Mouse (Mus musculus) left cerebral cortex, postnatal 36 days (tissue): ENCODE data around the gene Nr1d1. TPM values are rescaled to one million over a fixed set of nuclear protein-coding genes. Genes with fewer than 3 reads are reported as not detected.
"Not testable (repeated sequence)": the region's sequence is repeated elsewhere in the genome, so short reads cannot be mapped to it uniquely, and the experiment has no call there.

Experiments
- DNase-seq, 2 experiments: peaks; one replicate each; pipeline ENCODE4 v3.0.0; 2021 to 2022; ENCODE audit warnings: low spot score in 2 of 2, mixed read lengths in 1 of 2
- intact Hi-C: fragments of 180-260 bp; cut with DNase I; formaldehyde crosslinking; loops from one replicate; pipeline ENCODE4 v1.15.1; 2025
- total RNA-seq, 2 experiments: library from RNA; stranded (reverse); gene quantifications; 2 replicates each; pipeline ENCODE4 v1.2.3; 2021

The Nr1d1 gene
- total RNA-seq, 2 experiments from 2014 or later, result 117 to 141 TPM

- intact Hi-C loops, result no loop called here
- DNase-seq, result peak in 1 of 2 experiments; percentile 47
Observed at GRCm38 (mm10) chr11:98743655-98744345, 31.3 kb downstream of the Nr1d1 start.

DNA sequence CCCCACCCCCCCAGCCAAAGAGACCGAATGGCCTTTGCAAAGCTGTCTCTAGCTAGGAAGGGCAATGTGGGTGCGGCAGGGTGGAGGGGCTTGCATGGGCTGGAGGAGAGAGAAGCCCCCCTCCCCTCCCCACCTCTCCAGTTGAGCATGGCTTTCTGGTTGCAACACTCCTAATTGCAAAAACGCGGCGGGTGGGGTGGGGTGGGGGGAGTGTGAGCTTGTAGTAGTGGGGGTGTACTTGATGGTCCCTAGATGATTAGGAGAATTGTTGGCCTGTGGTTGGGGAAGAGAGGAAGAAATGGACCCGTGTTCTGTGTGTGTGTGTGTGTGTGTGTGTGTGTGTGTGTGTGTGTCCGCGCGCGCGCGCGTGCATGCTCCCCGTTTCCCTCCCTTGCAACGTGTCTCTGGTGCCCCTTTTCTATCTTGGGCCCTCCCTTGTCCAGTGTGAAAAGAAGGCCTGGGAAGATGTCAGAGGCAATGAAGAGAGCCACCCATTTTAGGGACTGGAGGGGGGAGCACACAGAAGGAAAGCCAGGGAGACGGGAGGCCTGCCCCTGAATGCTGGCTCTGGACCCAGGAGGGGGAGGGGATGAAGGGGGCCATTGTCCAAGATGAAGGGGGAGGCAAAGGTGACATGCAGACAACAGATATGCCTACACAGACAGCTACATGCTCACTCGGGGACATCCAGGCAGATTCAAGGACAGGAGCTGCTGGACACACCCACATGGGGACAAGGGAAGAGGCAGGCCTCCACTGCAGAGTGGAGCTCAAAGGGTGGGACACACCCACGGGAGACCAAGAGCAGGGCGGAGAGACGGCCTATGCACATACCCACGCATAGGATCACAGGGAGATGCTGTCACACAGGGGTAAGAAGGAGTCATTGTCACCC, 32.5 kb downstream of the Nr1d1 start:
- intact Hi-C loops, result no loop called here
- DNase-seq, result peak; percentile 63 to 67

- DNase-seq, result peak; percentile 74 to 84
- intact Hi-C loops, result loop anchor here (2.0 kb wide), 1 partner anchor 45 kb away; no protein-coding TSS in a partner anchor
Observed at GRCm38 (mm10) chr11:98741622-98742396, 33.3 kb downstream of the Nr1d1 start.

DNA sequence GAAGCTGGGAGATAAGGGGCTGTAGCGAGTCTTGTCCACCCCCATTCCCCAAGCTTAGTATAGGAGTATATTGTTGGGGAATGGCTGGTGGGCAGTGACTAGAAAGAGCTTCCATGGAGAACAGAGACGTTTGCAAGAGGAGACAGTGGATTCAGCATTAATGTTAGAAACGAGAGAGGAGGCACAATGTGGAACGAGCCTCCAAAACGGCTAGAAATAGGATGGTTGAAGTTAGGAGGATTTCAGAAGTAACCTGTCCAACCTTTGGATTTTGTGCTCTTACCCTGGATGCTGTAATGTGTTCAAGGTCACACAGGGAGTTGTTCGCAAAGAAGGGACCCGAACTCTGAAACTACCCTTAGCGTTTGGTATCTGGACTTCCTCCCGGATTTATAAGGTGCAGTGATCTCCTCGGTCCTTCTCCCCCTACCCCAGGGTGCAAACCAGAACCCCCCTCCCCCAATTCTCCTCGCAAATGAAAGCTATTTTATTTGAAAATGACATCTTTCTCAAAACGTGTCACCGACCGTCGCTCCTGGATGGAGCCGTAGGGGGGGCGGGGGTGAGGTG, 34.0 kb downstream of the Nr1d1 start:
- intact Hi-C loops, result loop anchor here (2.0 kb wide), 1 partner anchor 46 kb away; no protein-coding TSS in a partner anchor
- peak in 1 of 2 experiments; percentile 42 for DNase-seq

DNA sequence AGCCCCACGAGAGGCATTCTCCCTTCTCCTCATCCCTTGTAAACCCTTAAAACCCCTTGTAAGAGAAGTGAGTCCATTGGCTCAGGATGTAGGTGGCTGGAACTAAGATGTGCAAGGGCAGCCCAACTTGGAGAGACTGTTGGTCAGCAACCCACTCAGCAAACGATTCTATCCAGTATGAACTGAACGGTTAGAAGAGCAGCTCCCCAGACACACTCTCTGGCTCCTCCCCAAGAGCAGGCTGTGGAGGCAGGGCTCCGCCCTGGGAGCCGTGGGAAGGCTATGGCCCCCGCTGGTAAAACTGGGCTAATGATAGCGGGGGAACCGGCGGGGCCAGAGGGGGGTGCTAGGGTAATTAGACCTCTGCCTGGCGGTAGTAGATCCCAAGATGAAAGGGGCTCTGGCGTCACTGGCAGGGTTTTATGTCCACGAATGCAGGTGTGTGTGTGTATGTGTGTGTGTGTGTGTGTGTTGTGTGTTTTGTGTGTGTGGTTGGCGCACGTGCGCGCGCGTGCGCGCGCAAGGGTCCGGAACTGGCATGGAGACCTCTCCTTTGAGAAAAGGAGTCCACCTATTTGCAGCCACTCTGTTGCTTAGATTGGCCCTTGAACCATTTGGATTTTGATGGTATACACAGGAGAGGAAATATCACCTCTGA, 34.6 kb downstream of the Nr1d1 start, which contains the start of gene Thra:
TSS of gene Thra (plus strand) at position 246 of the 658 bp plus-strand sequence.
- intact Hi-C loops, result loop anchor here (2.0 kb wide), 1 partner anchor 46 kb away; no protein-coding TSS in a partner anchor
- peak; percentile 70 to 77 for DNase-seq

- DNase-seq, result peak; percentile 43 to 48
- intact Hi-C loops, result loop anchor here (2.0 kb wide), 1 partner anchor 47 kb away; no protein-coding TSS in a partner anchor
Observed at GRCm38 (mm10) chr11:98740026-98740392, 35.1 kb downstream of the Nr1d1 start.

- no peak for DNase-seq
- intact Hi-C loops, result no loop called here
Observed at GRCm38 (mm10) chr11:98738925-98739324, 36.2 kb downstream of the Nr1d1 start.

- intact Hi-C loops, result no loop called here
- DNase-seq, result peak; percentile 64 to 70
Observed at GRCm38 (mm10) chr11:98738428-98738911, 36.7 kb downstream of the Nr1d1 start.

GRCm38 (mm10) chr11:98737220-98737619, 37.9 kb downstream of the Nr1d1 start:
- intact Hi-C loops, DNase-seq: not testable (repeated sequence)

DNA sequence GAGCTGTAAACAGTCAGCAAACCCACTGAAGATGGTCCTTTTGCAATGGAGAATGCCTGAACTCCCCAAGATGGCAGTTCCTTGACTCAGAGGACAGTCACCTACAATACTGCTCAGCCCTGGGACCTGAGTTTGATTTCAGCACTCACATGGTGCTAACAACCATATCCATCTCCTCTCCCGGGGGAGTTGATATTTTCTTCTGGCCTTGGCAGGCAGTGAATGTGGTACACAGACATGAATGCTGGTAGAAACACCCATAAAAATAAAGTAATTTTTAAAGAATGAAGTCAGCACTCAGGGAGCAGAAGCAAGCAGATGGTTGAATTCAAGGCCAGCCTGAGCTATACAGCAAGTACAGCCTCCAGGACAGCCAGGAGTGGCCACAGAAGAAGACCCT, 39.0 kb downstream of the Nr1d1 start:
- no peak for DNase-seq
- intact Hi-C loops, result no loop called here

DNA sequence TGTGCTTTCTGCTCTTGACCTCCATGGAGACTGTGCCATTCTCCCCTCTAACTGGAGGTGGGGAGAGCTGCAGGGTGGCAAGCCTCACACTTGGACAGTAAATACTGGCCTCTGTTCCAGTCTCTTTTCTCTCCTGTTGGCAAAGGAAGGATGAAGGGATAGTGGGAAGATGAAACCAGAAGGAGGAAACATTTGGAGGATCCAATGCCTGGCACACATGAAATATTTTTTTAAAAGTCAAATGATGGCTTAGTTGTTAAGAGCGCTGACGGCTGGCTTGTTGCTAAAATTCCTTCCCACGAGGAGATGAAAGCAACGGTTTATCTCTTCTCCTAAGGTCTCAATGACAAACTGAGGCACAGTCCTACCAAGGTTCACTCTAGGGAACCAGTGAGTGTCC, 40.0 kb downstream of the Nr1d1 start:
- intact Hi-C loops, result no loop called here
- peak in 1 of 2 experiments; percentile 26 for DNase-seq

DNA sequence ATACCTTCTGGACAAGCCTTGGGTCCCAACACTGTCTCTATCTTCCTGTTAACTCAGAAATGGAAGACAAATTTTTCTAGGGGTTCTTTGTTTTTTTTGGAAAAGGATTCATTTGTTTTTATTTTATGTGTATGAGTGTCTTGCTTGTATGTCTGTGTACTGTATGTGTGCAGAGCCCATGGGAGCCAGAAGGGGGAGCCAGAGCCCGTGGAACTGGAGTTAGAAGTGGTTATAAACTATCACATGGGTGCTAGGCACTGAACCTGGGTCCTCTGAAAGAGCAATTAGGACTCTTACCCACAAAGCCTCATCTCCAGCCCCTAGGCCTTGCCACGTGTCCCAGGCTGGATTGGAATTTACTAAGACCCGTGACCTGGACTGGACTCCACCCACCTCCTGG, 41.1 kb downstream of the Nr1d1 start:
- intact Hi-C loops, result no loop called here
- DNase-seq, result no peak

DNA sequence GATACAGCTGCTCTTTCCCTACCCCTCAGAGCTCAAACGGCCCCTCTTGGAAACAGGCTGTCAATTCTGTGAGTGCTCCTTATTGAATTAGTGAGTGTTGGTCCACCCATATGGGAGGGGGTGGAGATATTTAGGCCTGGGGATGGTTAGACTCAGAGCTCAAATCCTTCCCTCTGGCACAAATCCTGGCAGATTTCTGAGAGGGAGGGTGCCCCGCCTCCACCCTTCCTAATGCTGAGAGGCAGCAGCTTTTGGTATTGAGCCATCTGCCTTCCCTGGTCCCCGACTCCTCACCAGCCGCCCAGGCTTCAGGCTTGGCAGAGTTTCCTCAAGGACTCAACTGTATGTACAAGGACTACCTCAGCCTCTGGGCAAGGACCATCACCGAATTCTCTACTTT, 44.0 kb downstream of the Nr1d1 start:
- intact Hi-C loops, result no loop called here
- peak; percentile 81 to 82 for DNase-seq

DNA sequence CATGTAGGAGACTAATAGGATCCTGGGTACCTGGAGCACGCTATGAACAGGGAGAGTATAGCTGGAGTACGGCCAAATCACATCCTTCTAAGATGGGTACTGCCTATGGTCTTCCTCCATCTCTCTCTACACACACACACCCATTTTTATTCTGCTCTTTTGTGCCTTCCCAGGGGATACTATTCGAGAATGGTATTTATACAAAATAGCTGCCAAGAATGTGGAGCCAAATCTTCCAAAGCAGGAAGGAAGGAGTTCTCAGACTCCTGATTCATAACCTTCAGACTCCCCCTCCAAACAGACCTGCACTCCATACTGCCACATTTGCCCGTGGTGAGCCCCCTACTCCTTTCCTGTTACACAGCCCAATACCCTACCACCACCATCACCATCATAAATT, 44.4 kb downstream of the Nr1d1 start:
- DNase-seq, result no peak
- intact Hi-C loops, result no loop called here

GRCm38 (mm10) chr11:98729119-98729588, 46.0 kb downstream of the Nr1d1 start, which contains the start of gene Med24:
Gene Med24, minus strand, starts transcription at chr11:98729435.
- intact Hi-C loops, result no loop called here
- peak; percentile 84 to 89 for DNase-seq

DNA sequence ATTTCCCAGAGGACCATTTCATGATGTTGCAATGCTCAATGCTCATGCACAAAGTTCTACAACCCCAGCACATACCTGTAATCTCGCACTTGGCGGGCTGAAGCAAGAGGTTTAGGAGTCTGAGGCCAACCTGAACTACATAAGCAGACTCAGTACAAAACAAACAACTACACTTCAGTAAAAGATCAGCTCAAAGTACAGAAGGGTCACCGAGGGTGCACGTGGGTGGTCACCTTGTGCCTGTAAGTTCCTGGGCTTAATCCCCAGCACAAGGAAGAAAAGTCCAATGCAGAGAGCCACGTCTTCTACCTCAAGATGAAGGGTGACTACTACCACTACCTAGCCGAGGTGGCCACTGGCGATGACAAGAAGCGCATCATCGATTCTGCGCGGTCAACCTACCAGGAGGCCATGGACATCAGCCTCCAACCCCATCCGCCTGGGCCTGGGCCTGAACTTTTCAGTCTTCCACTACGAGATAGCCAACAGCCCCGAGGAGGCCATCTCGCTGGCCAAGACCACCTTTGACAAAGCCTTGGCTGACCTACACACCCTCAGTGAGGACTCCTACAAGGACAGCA, 49.1 kb downstream of the Nr1d1 start:
- intact Hi-C loops, result no loop called here
- DNase-seq, result no peak

DNA sequence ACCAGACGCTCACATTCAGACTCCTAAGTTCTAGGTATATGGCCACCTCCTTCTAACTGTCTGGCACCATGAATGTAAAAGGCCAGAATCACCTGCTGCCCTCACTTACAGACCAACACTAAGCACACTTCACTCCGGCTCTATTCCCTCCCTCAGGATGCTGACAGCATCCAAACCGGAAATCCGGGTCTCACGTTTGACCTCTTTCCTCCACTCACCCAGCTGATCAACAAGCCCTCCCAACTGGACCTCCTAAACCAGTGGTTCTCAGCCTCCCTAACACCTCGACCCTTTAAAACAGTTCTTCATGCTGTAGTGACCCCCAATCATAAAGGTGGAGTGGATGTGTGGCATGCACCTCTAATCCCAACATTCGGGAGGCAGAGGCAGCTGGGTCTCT, 52.0 kb downstream of the Nr1d1 start:
- intact Hi-C loops, result no loop called here
- DNase-seq, result no peak
